Mouse (Mus musculus): ENCODE data around the gene Fyn. TPM values are rescaled to one million over a fixed set of nuclear protein-coding genes. Genes with fewer than 3 reads are reported as not detected.

Fyn gene
- polyA plus RNA-seq, 1 experiment from 2014 or later = 20.2 TPM

- no peak for ATAC-seq (ENCODE audit: insufficient read depth, low FRiP score)
These were observed 28.8 kb upstream of the Fyn start for GRCm38 (mm10) chr10:39339969-39340236.

GRCm38 (mm10) chr10:39343551-39343950 lies 25.1 kb upstream of the Fyn start:
- H3K27me3 ChIP-seq (ENCODE audit: control insufficient read depth, insufficient read depth, low read length) = no peaks in the 10 kb centered on the region
- no peak for ATAC-seq (ENCODE audit: insufficient read depth, low FRiP score)
- H3K9me3 ChIP-seq (replicated peaks; ENCODE audit: control insufficient read depth, low read length) = no peaks in the 10 kb centered on the region
- no peak overlapping the region for H3K9ac ChIP-seq (ENCODE audit: low read length)
- peak overlapping the region; percentile 44 for H3K27ac ChIP-seq (ENCODE audit: low read length)
- no peak overlapping the region for H3K4me2 ChIP-seq (ENCODE audit: low read depth, low read length)
- H3K4me3 ChIP-seq (replicated peaks; ENCODE audit: low read length) = no peak overlapping the region
- no peaks in the 10 kb centered on the region for H3K36me3 ChIP-seq (ENCODE audit: control insufficient read depth, insufficient read depth, low read length)
- WGBS = 57% methylated on average over 1 of the region's 1 CpGs
- 0 out of 2 replicates have a peak, but pooled peaks cover 3% of the 10 kb centered on the region for H3K4me1 ChIP-seq (ENCODE audit: control insufficient read depth, insufficient read depth, low read length)

More at GRCm38 (mm10) chr10:39339969-39340236, 28.8 kb upstream of the Fyn start:
- Histone ChIP-seq H3K36me3 (ENCODE audit: control insufficient read depth, insufficient read depth, low read length) (no peaks in the 10 kb centered on the region), H3K4me3 (replicated peaks; ENCODE audit: low read length) (no peak overlapping the region), H3K27ac (ENCODE audit: low read length) (no peak overlapping the region), H3K4me1 (ENCODE audit: control insufficient read depth, insufficient read depth, low read length) (0 out of 2 replicates have a peak, but pooled peaks cover 3% of the 10 kb centered on the region), H3K9me3 (replicated peaks; ENCODE audit: control insufficient read depth, low read length) (no peaks in the 10 kb centered on the region), H3K9ac (ENCODE audit: low read length) (no peak overlapping the region), H3K27me3 (ENCODE audit: control insufficient read depth, insufficient read depth, low read length) (no peaks in the 10 kb centered on the region), H3K4me2 (ENCODE audit: low read depth, low read length) (no peak overlapping the region)
- WGBS = 80% methylated on average over 2 of the region's 2 CpGs

GRCm38 (mm10) chr10:39345921-39346320 lies 22.7 kb upstream of the Fyn start:
- Histone ChIP-seq H3K4me1 (ENCODE audit: control insufficient read depth, insufficient read depth, low read length) (no peaks in the 10 kb centered on the region), H3K27ac (ENCODE audit: low read length) (no peak overlapping the region), H3K27me3 (ENCODE audit: control insufficient read depth, insufficient read depth, low read length) (no peaks in the 10 kb centered on the region), H3K36me3 (ENCODE audit: control insufficient read depth, insufficient read depth, low read length) (no peaks in the 10 kb centered on the region), H3K9ac (ENCODE audit: low read length) (no peak overlapping the region), H3K9me3 (replicated peaks; ENCODE audit: control insufficient read depth, low read length) (no peaks in the 10 kb centered on the region), H3K4me3 (replicated peaks; ENCODE audit: low read length) (no peak overlapping the region), H3K4me2 (ENCODE audit: low read depth, low read length) (no peak overlapping the region)
- ATAC-seq (ENCODE audit: insufficient read depth, low FRiP score) = no peak
- WGBS = 64% methylated on average over 1 of the region's 1 CpGs

GRCm38 (mm10) chr10:39349781-39350364 lies 18.8 kb upstream of the Fyn start:
- Histone ChIP-seq H3K9me3 (replicated peaks; ENCODE audit: control insufficient read depth, low read length) (no peaks in the 10 kb centered on the region), H3K4me2 (ENCODE audit: low read depth, low read length) (no peak overlapping the region), H3K4me3 (replicated peaks; ENCODE audit: low read length) (no peak overlapping the region), H3K27ac (ENCODE audit: low read length) (no peak overlapping the region), H3K27me3 (ENCODE audit: control insufficient read depth, insufficient read depth, low read length) (no peaks in the 10 kb centered on the region), H3K36me3 (ENCODE audit: control insufficient read depth, insufficient read depth, low read length) (no peaks in the 10 kb centered on the region), H3K4me1 (ENCODE audit: control insufficient read depth, insufficient read depth, low read length) (no peaks in the 10 kb centered on the region), H3K9ac (ENCODE audit: low read length) (no peak overlapping the region)
- ATAC-seq (ENCODE audit: insufficient read depth, low FRiP score) = no peak
- 89% methylated on average over 14 of the region's 14 CpGs for WGBS

- ATAC-seq (ENCODE audit: insufficient read depth, low FRiP score) = no peak
- no peaks in the 10 kb centered on the region for H3K27me3 ChIP-seq (ENCODE audit: control insufficient read depth, insufficient read depth, low read length)
- H3K4me2 ChIP-seq (ENCODE audit: low read depth, low read length) = no peak overlapping the region
- no peak overlapping the region for H3K9ac ChIP-seq (ENCODE audit: low read length)
- WGBS = 89% methylated on average over 4 of the region's 4 CpGs
- H3K4me1 ChIP-seq (ENCODE audit: control insufficient read depth, insufficient read depth, low read length) = no peaks in the 10 kb centered on the region
- no peak overlapping the region for H3K4me3 ChIP-seq (replicated peaks; ENCODE audit: low read length)
- H3K36me3 ChIP-seq (ENCODE audit: control insufficient read depth, insufficient read depth, low read length) = no peaks in the 10 kb centered on the region
- H3K27ac ChIP-seq (ENCODE audit: low read length) = no peak overlapping the region
- no peaks in the 10 kb centered on the region for H3K9me3 ChIP-seq (replicated peaks; ENCODE audit: control insufficient read depth, low read length)
These were observed 4.5 kb upstream of the Fyn start for GRCm38 (mm10) chr10:39364196-39364595.

- Histone ChIP-seq H3K4me3 (replicated peaks; ENCODE audit: low read length) (peak overlapping the region; percentile 93), H3K4me2 (ENCODE audit: low read depth, low read length) (peak overlapping the region; percentile 61), H3K4me1 (ENCODE audit: control insufficient read depth, insufficient read depth, low read length) (peaks cover 15% of the 10 kb centered on the region), H3K9me3 (replicated peaks; ENCODE audit: control insufficient read depth, low read length) (no peaks in the 10 kb centered on the region), H3K36me3 (ENCODE audit: control insufficient read depth, insufficient read depth, low read length) (no peaks in the 10 kb centered on the region), H3K9ac (ENCODE audit: low read length) (peak overlapping the region; percentile 89), H3K27me3 (ENCODE audit: control insufficient read depth, insufficient read depth, low read length) (no peaks in the 10 kb centered on the region), H3K27ac (ENCODE audit: low read length) (peak overlapping the region; percentile 83)
- WGBS = under 1% methylated on average over 43 of the region's 44 CpGs
- peak; percentile 100 for ATAC-seq (ENCODE audit: insufficient read depth, low FRiP score)
These were observed 862 bp downstream of the Fyn start for GRCm38 (mm10) chr10:39369502-39369931.

GRCm38 (mm10) chr10:39369977-39370785 lies 1.5 kb downstream of the Fyn start:
- H3K9ac ChIP-seq (ENCODE audit: low read length) = peak overlapping the region; percentile 89
- H3K36me3 ChIP-seq (ENCODE audit: control insufficient read depth, insufficient read depth, low read length) = no peaks in the 10 kb centered on the region
- peak overlapping the region; percentile 61 for H3K4me2 ChIP-seq (ENCODE audit: low read depth, low read length)
- H3K27ac ChIP-seq (ENCODE audit: low read length) = peak overlapping the region; percentile 83
- H3K27me3 ChIP-seq (ENCODE audit: control insufficient read depth, insufficient read depth, low read length) = no peaks in the 10 kb centered on the region
- H3K4me1 ChIP-seq (ENCODE audit: control insufficient read depth, insufficient read depth, low read length) = peaks cover 15% of the 10 kb centered on the region
- WGBS = under 1% methylated on average over 68 of the region's 68 CpGs
- H3K9me3 ChIP-seq (replicated peaks; ENCODE audit: control insufficient read depth, low read length) = no peaks in the 10 kb centered on the region
- peak overlapping the region; percentile 93 for H3K4me3 ChIP-seq (replicated peaks; ENCODE audit: low read length)
- ATAC-seq (ENCODE audit: insufficient read depth, low FRiP score) = peak; percentile 41

- H3K4me1 ChIP-seq (ENCODE audit: control insufficient read depth, insufficient read depth, low read length) = peaks cover 16% of the 10 kb centered on the region
- H3K36me3 ChIP-seq (ENCODE audit: control insufficient read depth, insufficient read depth, low read length) = no peaks in the 10 kb centered on the region
- no peaks in the 10 kb centered on the region for H3K9me3 ChIP-seq (replicated peaks; ENCODE audit: control insufficient read depth, low read length)
- ATAC-seq (ENCODE audit: insufficient read depth, low FRiP score) = no peak
- peak overlapping the region; percentile 83 for H3K27ac ChIP-seq (ENCODE audit: low read length)
- peak overlapping the region; percentile 61 for H3K4me2 ChIP-seq (ENCODE audit: low read depth, low read length)
- no peaks in the 10 kb centered on the region for H3K27me3 ChIP-seq (ENCODE audit: control insufficient read depth, insufficient read depth, low read length)
- 8% methylated on average over 8 of the region's 8 CpGs for WGBS
- H3K9ac ChIP-seq (ENCODE audit: low read length) = peak overlapping the region; percentile 89
- peak overlapping the region; percentile 93 for H3K4me3 ChIP-seq (replicated peaks; ENCODE audit: low read length)
These were observed 2.1 kb downstream of the Fyn start for GRCm38 (mm10) chr10:39370786-39371221.

GRCm38 (mm10) chr10:39371467-39371866 lies 2.8 kb downstream of the Fyn start:
- H3K36me3 ChIP-seq (ENCODE audit: control insufficient read depth, insufficient read depth, low read length) = no peaks in the 10 kb centered on the region
- peak overlapping the region; percentile 89 for H3K9ac ChIP-seq (ENCODE audit: low read length)
- H3K27me3 ChIP-seq (ENCODE audit: control insufficient read depth, insufficient read depth, low read length) = no peaks in the 10 kb centered on the region
- H3K4me2 ChIP-seq (ENCODE audit: low read depth, low read length) = peak overlapping the region; percentile 61
- WGBS = 52% methylated on average over 2 of the region's 2 CpGs
- no peak overlapping the region for H3K27ac ChIP-seq (ENCODE audit: low read length)
- peak overlapping the region; percentile 93 for H3K4me3 ChIP-seq (replicated peaks; ENCODE audit: low read length)
- no peak for ATAC-seq (ENCODE audit: insufficient read depth, low FRiP score)
- no peaks in the 10 kb centered on the region for H3K9me3 ChIP-seq (replicated peaks; ENCODE audit: control insufficient read depth, low read length)
- H3K4me1 ChIP-seq (ENCODE audit: control insufficient read depth, insufficient read depth, low read length) = peaks cover 19% of the 10 kb centered on the region
